Mouse (Mus musculus): Measurements from ENCODE around the gene Usp7. TPM values are rescaled to one million over a fixed set of nuclear protein-coding genes. Genes with fewer than 3 reads are reported as not detected.

Gene Usp7
- polyA plus RNA-seq, 2 experiments = 35.5 to 57.5 TPM

- peaks cover 50% of the 10 kb centered on the region in 2 experiments for H3K4me1 ChIP-seq (replicated peaks; ENCODE audit: control insufficient read depth in 2 of 2, insufficient read depth in 2 of 2, low read length in 1 of 2)
- H3K27me3 ChIP-seq (ENCODE audit: control insufficient read depth, insufficient read depth, low read length) = no peaks in the 10 kb centered on the region
- 5% methylated on average over 10 of the region's 10 CpGs for WGBS (ENCODE audit: insufficient replicate concordance)
- DNase-seq (ENCODE audit: low read depth in 3 of 3, low spot score in 3 of 3) (peak; percentile 70 to 79 (median 73)), ATAC-seq (ENCODE audit: insufficient read depth) (peak; percentile 77)
- H3K9ac ChIP-seq (replicated peaks) = peak overlapping the region; percentile 76
- no peaks in the 10 kb centered on the region for H3K9me3 ChIP-seq (ENCODE audit: control insufficient read depth, low read length)
- TF ChIP-seq CTCF (IDR thresholded peaks at IDR 0.05; ENCODE audit: low read depth) (peak; percentile 96), EP300 (IDR thresholded peaks at IDR 0.05; ENCODE audit: low read depth) (no peak)
- H3K4me3 ChIP-seq (ENCODE audit: insufficient read depth in 1 of 2, low read depth in 2 of 2, low read length in 2 of 2) = no peak overlapping the region; a peak in 1 of 4 replicates
- H3K36me3 ChIP-seq (replicated peaks; ENCODE audit: control insufficient read depth, insufficient read depth, low read depth) = no peaks in the 10 kb centered on the region
- H3K4me2 ChIP-seq (ENCODE audit: low read depth) = peak overlapping the region; percentile 80
- H3K27ac ChIP-seq = peak overlapping the region; percentile 72
Observed at GRCm38 (mm10) chr16:8769065-8769464, 23.0 kb downstream of the Usp7 start.

GRCm38 (mm10) chr16:8768588-8768987, 23.5 kb downstream of the Usp7 start:
- Histone ChIP-seq H3K9me3 (ENCODE audit: control insufficient read depth, low read length) (no peaks in the 10 kb centered on the region), H3K27ac (peak overlapping the region; percentile 72), H3K4me3 (ENCODE audit: insufficient read depth in 1 of 2, low read depth in 2 of 2, low read length in 2 of 2) (no peak overlapping the region; a peak in 1 of 4 replicates), H3K9ac (replicated peaks) (peak overlapping the region; percentile 76), H3K4me2 (ENCODE audit: low read depth) (peak overlapping the region; percentile 80), H3K36me3 (replicated peaks; ENCODE audit: control insufficient read depth, insufficient read depth, low read depth) (no peaks in the 10 kb centered on the region), H3K27me3 (ENCODE audit: control insufficient read depth, insufficient read depth, low read length) (no peaks in the 10 kb centered on the region), H3K4me1 (replicated peaks; ENCODE audit: control insufficient read depth in 2 of 2, insufficient read depth in 2 of 2, low read length in 1 of 2) (peaks cover 52 to 55% of the 10 kb centered on the region in 2 experiments)
- no peak for DNase-seq (ENCODE audit: low read depth in 3 of 3, low spot score in 3 of 3)
- peak; percentile 33; the same call in 1 of the 2 replicates for ATAC-seq (ENCODE audit: insufficient read depth)
- TF ChIP-seq CTCF (IDR thresholded peaks at IDR 0.05; ENCODE audit: low read depth) = no peak
- no peak for TF ChIP-seq EP300 (IDR thresholded peaks at IDR 0.05; ENCODE audit: low read depth)
- WGBS (ENCODE audit: insufficient replicate concordance) = 61% methylated on average over 4 of the region's 4 CpGs

GRCm38 (mm10) chr16:8768071-8768470, 24.0 kb downstream of the Usp7 start:
- TF ChIP-seq CTCF (IDR thresholded peaks at IDR 0.05; ENCODE audit: low read depth) = no peak
- peak; percentile 58 for TF ChIP-seq EP300 (IDR thresholded peaks at IDR 0.05; ENCODE audit: low read depth)
- peak overlapping the region in 1 of 2 experiments; percentile 10; a peak in 2 of 4 replicates for H3K4me3 ChIP-seq (ENCODE audit: insufficient read depth in 1 of 2, low read depth in 2 of 2, low read length in 2 of 2)
- H3K9me3 ChIP-seq (ENCODE audit: control insufficient read depth, low read length) = no peaks in the 10 kb centered on the region
- H3K27me3 ChIP-seq (ENCODE audit: control insufficient read depth, insufficient read depth, low read length) = no peaks in the 10 kb centered on the region
- WGBS (ENCODE audit: insufficient replicate concordance) = 30% methylated on average over 4 of the region's 4 CpGs
- DNase-seq (ENCODE audit: low read depth in 3 of 3, low spot score in 3 of 3) = peak in 1 of 3 experiments; percentile 61
- peak overlapping the region; percentile 80 for H3K4me2 ChIP-seq (ENCODE audit: low read depth)
- peak overlapping the region; percentile 72 for H3K27ac ChIP-seq
- no peaks in the 10 kb centered on the region for H3K36me3 ChIP-seq (replicated peaks; ENCODE audit: control insufficient read depth, insufficient read depth, low read depth)
- peaks cover 52 to 57% of the 10 kb centered on the region in 2 experiments for H3K4me1 ChIP-seq (replicated peaks; ENCODE audit: control insufficient read depth in 2 of 2, insufficient read depth in 2 of 2, low read length in 1 of 2)
- peak overlapping the region; percentile 76 for H3K9ac ChIP-seq (replicated peaks)
- ATAC-seq (ENCODE audit: insufficient read depth) = peak; percentile 55

- Histone ChIP-seq H3K9me3 (ENCODE audit: control insufficient read depth, low read length) (no peaks in the 10 kb centered on the region), H3K4me1 (replicated peaks; ENCODE audit: control insufficient read depth in 2 of 2, insufficient read depth in 2 of 2, low read length in 1 of 2) (peaks cover 53 to 63% of the 10 kb centered on the region in 2 experiments), H3K27me3 (ENCODE audit: control insufficient read depth, insufficient read depth, low read length) (no peaks in the 10 kb centered on the region), H3K36me3 (replicated peaks; ENCODE audit: control insufficient read depth, insufficient read depth, low read depth) (no peaks in the 10 kb centered on the region), H3K4me3 (ENCODE audit: insufficient read depth in 1 of 2, low read depth in 2 of 2, low read length in 2 of 2) (peak overlapping the region; percentile 26 to 33), H3K9ac (replicated peaks) (peak overlapping the region; percentile 76), H3K4me2 (ENCODE audit: low read depth) (peak overlapping the region; percentile 80), H3K27ac (peak overlapping the region; percentile 72)
- DNase-seq (ENCODE audit: low read depth in 3 of 3, low spot score in 3 of 3) (peak in 1 of 3 experiments; percentile 59), ATAC-seq (ENCODE audit: insufficient read depth) (peak; percentile 78)
- TF ChIP-seq CTCF (IDR thresholded peaks at IDR 0.05; ENCODE audit: low read depth) = no peak
- TF ChIP-seq EP300 (IDR thresholded peaks at IDR 0.05; ENCODE audit: low read depth) = 0 out of 2 replicates have a peak, but pooled peaks have one; percentile 41
- WGBS (ENCODE audit: insufficient replicate concordance) = 41% methylated on average over 11 of the region's 11 CpGs
Observed at GRCm38 (mm10) chr16:8767133-8768052, 24.7 kb downstream of the Usp7 start.

- DNase-seq (ENCODE audit: low read depth in 3 of 3, low spot score in 3 of 3) (no peak), ATAC-seq (ENCODE audit: insufficient read depth) (no peak)
- Histone ChIP-seq H3K27me3 (ENCODE audit: control insufficient read depth, insufficient read depth, low read length) (no peaks in the 10 kb centered on the region), H3K4me1 (replicated peaks; ENCODE audit: control insufficient read depth in 2 of 2, insufficient read depth in 2 of 2, low read length in 1 of 2) (peaks cover 65 to 75% of the 10 kb centered on the region in 2 experiments), H3K9me3 (ENCODE audit: control insufficient read depth, low read length) (no peaks in the 10 kb centered on the region), H3K36me3 (replicated peaks; ENCODE audit: control insufficient read depth, insufficient read depth, low read depth) (no peaks in the 10 kb centered on the region), H3K4me3 (ENCODE audit: insufficient read depth in 1 of 2, low read depth in 2 of 2, low read length in 2 of 2) (no peak overlapping the region), H3K27ac (peak overlapping the region; percentile 72), H3K9ac (replicated peaks) (peak overlapping the region; percentile 24; the same call in 1 of the 2 replicates), H3K4me2 (ENCODE audit: low read depth) (peak overlapping the region; percentile 11; the same call in 1 of the 2 replicates)
- 47% methylated on average over 9 of the region's 9 CpGs for WGBS (ENCODE audit: insufficient replicate concordance)
- TF ChIP-seq EP300 (IDR thresholded peaks at IDR 0.05; ENCODE audit: low read depth) (no peak), CTCF (IDR thresholded peaks at IDR 0.05; ENCODE audit: low read depth) (no peak)
Observed at GRCm38 (mm10) chr16:8766196-8766595, 25.9 kb downstream of the Usp7 start.

Measured in liver, embryonic 14.5 days (tissue).